32 mouse cellular contexts compared by ENCODE assay signal in the genomic region with DNA sequence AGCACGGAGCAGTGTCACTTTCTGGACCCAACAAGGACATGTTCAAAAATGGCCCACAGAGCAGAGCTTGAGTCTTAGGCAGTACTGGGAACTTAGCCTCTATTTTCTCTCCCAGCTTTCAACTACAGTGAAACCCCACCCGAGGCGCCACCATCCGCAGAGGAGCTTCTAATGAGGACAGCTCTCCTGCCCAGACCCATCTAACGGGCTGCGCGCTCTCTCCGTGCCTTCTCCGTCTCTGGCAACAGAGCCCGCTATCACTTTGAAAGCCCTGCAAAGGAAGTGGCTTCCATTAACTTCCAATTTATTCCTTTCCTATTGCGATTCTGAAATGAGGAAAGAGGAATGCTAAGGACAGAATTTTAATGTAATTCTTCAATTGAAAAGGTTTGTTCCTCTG.
DNase-seq lines count a peak whose midpoint lies in the region; ATAC-seq lines count a peak whose summit lies in the region.
"Had no signal": no experiment of that assay in that cellular context is flagged by ENCODE, and none has a peak within 500 bp of the region (broad histone marks: within the 10 kb centered on the region; RNA-seq: fewer than 3 reads in every experiment).

No protein-coding gene starts in this region.

- DNase-seq in embryonic facial prominence, embryonic 10.5 days (ENCODE audit: low spot score), result no peak
- peak; percentile 21 for DNase-seq in heart, adult 11 months
- DNase-seq in heart, postnatal 4 days, result no peak
- peak; percentile 13 for DNase-seq in testis, postnatal 14 days (ENCODE audit: low spot score)
- DNase-seq in urinary bladder, adult 2 months (ENCODE audit: low spot score), result no peak
- DNase-seq: adrenal gland, postnatal 14 days; cerebellum, adult 18-20 months; cerebellum, postnatal 10 days; gastrocnemius, postnatal 36 days; heart, adult 2 months; kidney, adult 8-10 months; kidney, postnatal 4 days; layer of hippocampus, adult 9-11 months; liver, embryonic 13.5 days; lung, adult 18-20 months; lung, postnatal 4 days; thymus, adult 18-20 months; thymus, postnatal 36 days had no signal

- no peak overlapping the region for H3K4me2 ChIP-seq in embryonic facial prominence, embryonic 13.5 days
- no peak overlapping the region for H3K4me2 ChIP-seq in midbrain, embryonic 15.5 days
- no peak overlapping the region for H3K4me2 ChIP-seq in midbrain, embryonic 16.5 days (ENCODE audit: low read length)
- H3K4me2 ChIP-seq: embryonic facial prominence, embryonic 15.5 days; heart, embryonic 12.5 days; intestine, embryonic 15.5 days; limb, embryonic 15.5 days; liver, embryonic 13.5 days had no signal

- 0 out of 2 replicates have a peak overlapping the region, but pooled peaks have one; percentile 4 for H3K27ac ChIP-seq in embryonic facial prominence, embryonic 13.5 days
- no peak overlapping the region for H3K27ac ChIP-seq in embryonic facial prominence, embryonic 10.5 days (replicated peaks)
- peak overlapping the region; percentile 34; the same call in 1 of the 2 replicates for H3K27ac ChIP-seq in midbrain, embryonic 15.5 days
- no peak overlapping the region for H3K27ac ChIP-seq in midbrain, embryonic 16.5 days (ENCODE audit: low read length)
- H3K27ac ChIP-seq: embryonic facial prominence, embryonic 15.5 days; heart, adult 2 months; hindbrain, postnatal 0 days; intestine, embryonic 15.5 days; kidney, postnatal 0 days; limb, embryonic 10.5 days; limb, embryonic 15.5 days; liver, embryonic 13.5 days had no signal

- H3K4me1 ChIP-seq in embryonic facial prominence, embryonic 13.5 days, result 0 out of 2 replicates have a peak, but pooled peaks cover 2% of the 10 kb centered on the region
- no peaks in the 10 kb centered on the region for H3K4me1 ChIP-seq in embryonic facial prominence, embryonic 10.5 days
- H3K4me1 ChIP-seq in midbrain, embryonic 15.5 days, result peaks cover 7% of the 10 kb centered on the region
- H3K4me1 ChIP-seq in midbrain, embryonic 16.5 days (ENCODE audit: control insufficient read depth, insufficient read depth, low read length), result 0 out of 2 replicates have a peak, but pooled peaks cover 2% of the 10 kb centered on the region
- H3K4me1 ChIP-seq: embryonic facial prominence, embryonic 15.5 days; intestine, embryonic 15.5 days; limb, embryonic 10.5 days; limb, embryonic 15.5 days; liver, embryonic 13.5 days; megakaryocyte, embryonic 14.5 days had no signal

- peaks cover 5% of the 10 kb centered on the region; the same call in 1 of the 2 replicates for H3K9me3 ChIP-seq in embryonic facial prominence, embryonic 13.5 days
- H3K9me3 ChIP-seq in embryonic facial prominence, embryonic 10.5 days, result peaks cover 9% of the 10 kb centered on the region; the same call in 1 of the 2 replicates
- no peaks in the 10 kb centered on the region for H3K9me3 ChIP-seq in midbrain, embryonic 15.5 days
- no peaks in the 10 kb centered on the region; the same call in 1 of the 2 replicates for H3K9me3 ChIP-seq in midbrain, embryonic 16.5 days (replicated peaks; ENCODE audit: control insufficient read depth, low read length, poor library complexity, severe bottlenecking)
- H3K9me3 ChIP-seq: embryonic facial prominence, embryonic 15.5 days; intestine, embryonic 15.5 days; limb, embryonic 15.5 days had no signal

- 86% methylated on average over 11 of the region's 11 CpGs for WGBS in embryonic facial prominence, embryonic 13.5 days
- 92% methylated on average over 11 of the region's 11 CpGs for WGBS in embryonic facial prominence, embryonic 10.5 days
- 78% methylated on average over 11 of the region's 11 CpGs for WGBS in midbrain, embryonic 15.5 days
- WGBS in midbrain, embryonic 16.5 days, result 77% methylated on average over 11 of the region's 11 CpGs

- H3K27me3 ChIP-seq in embryonic facial prominence, embryonic 13.5 days, result no peaks in the 10 kb centered on the region
- no peaks in the 10 kb centered on the region for H3K27me3 ChIP-seq in embryonic facial prominence, embryonic 10.5 days (replicated peaks; ENCODE audit: low read depth, poor library complexity, severe bottlenecking)
- H3K27me3 ChIP-seq in midbrain, embryonic 15.5 days (replicated peaks), result no peaks in the 10 kb centered on the region
- no peaks in the 10 kb centered on the region for H3K27me3 ChIP-seq in midbrain, embryonic 16.5 days (ENCODE audit: control insufficient read depth, insufficient read depth, low read depth, low read length)
- H3K27me3 ChIP-seq: CH12.LX; embryonic facial prominence, embryonic 15.5 days; heart, embryonic 12.5 days; intestine, embryonic 15.5 days; limb, embryonic 15.5 days; liver, embryonic 13.5 days; megakaryocyte, embryonic 14.5 days had no signal

- no peak overlapping the region for H3K9ac ChIP-seq in embryonic facial prominence, embryonic 13.5 days
- no peak overlapping the region for H3K9ac ChIP-seq in midbrain, embryonic 15.5 days
- no peak overlapping the region for H3K9ac ChIP-seq in midbrain, embryonic 16.5 days (ENCODE audit: low read depth, low read length)
- H3K9ac ChIP-seq: embryonic facial prominence, embryonic 15.5 days; heart, embryonic 12.5 days; intestine, embryonic 15.5 days; limb, embryonic 15.5 days; liver, embryonic 13.5 days had no signal

- H3K4me3 ChIP-seq in embryonic facial prominence, embryonic 13.5 days, result no peak overlapping the region
- no peak overlapping the region for H3K4me3 ChIP-seq in embryonic facial prominence, embryonic 10.5 days
- H3K4me3 ChIP-seq in midbrain, embryonic 15.5 days, result no peak overlapping the region
- no peak overlapping the region for H3K4me3 ChIP-seq in midbrain, embryonic 16.5 days (ENCODE audit: low read depth, low read length)
- H3K4me3 ChIP-seq: embryonic facial prominence, embryonic 15.5 days; heart, adult 2 months; heart, embryonic 12.5 days; intestine, embryonic 15.5 days; limb, embryonic 10.5 days; limb, embryonic 15.5 days; liver, embryonic 13.5 days; megakaryocyte, embryonic 14.5 days had no signal

- peaks cover 70% of the 10 kb centered on the region for H3K36me3 ChIP-seq in embryonic facial prominence, embryonic 13.5 days
- H3K36me3 ChIP-seq in embryonic facial prominence, embryonic 10.5 days (replicated peaks), result peaks cover 94% of the 10 kb centered on the region
- peaks cover 15% of the 10 kb centered on the region for H3K36me3 ChIP-seq in midbrain, embryonic 15.5 days (replicated peaks)
- H3K36me3 ChIP-seq in midbrain, embryonic 16.5 days (ENCODE audit: control insufficient read depth, insufficient read depth, low read length), result peaks cover 14% of the 10 kb centered on the region
- H3K36me3 ChIP-seq: G1E had no signal

- no peak for ATAC-seq in embryonic facial prominence, embryonic 13.5 days (ENCODE audit: insufficient number of reproducible peaks, insufficient read depth, low FRiP score, low TSS enrichment, low read depth)
- no peak for ATAC-seq in midbrain, embryonic 15.5 days (replicated peaks)
- ATAC-seq in midbrain, embryonic 16.5 days, result no peak
- ATAC-seq: hindbrain, postnatal 0 days; intestine, embryonic 15.5 days; lung, postnatal 0 days had no signal

Comparison
In these comparisons a context has a peak if more than half of its experiments do, and no peak if none do; other contexts are left out.
1. H3K27ac ChIP-seq: peak in embryonic facial prominence, embryonic 13.5 days (single experiment) and midbrain, embryonic 15.5 days (single experiment); none in embryonic facial prominence, embryonic 10.5 days (single experiment) and midbrain, embryonic 16.5 days (single experiment).
2. DNase-seq: peak in heart, adult 11 months (single experiment) and testis, postnatal 14 days (single experiment); none in embryonic facial prominence, embryonic 10.5 days (single experiment), heart, postnatal 4 days (single experiment) and urinary bladder, adult 2 months (single experiment).